Mouse (Mus musculus) kidney, embryonic 14.5 days (tissue): ENCODE results near the gene Dcst1. TPM values are rescaled to one million over a fixed set of nuclear protein-coding genes. Genes with fewer than 3 reads are reported as not detected.
A peak's percentile ranks its signal among the peaks of the same experiment; 100 is the strongest.

Experiments
- ATAC-seq: fragments of 200-750 bp; cut with Nextera tagmentation; 2 replicates; pipeline ENCODE4 v1.8.0; 2017; ENCODE audit warnings: moderate number of reproducible peaks, mild to moderate bottlenecking, moderate TSS enrichment, moderate library complexity; ENCODE audit not compliant: low FRiP score, low TSS enrichment
- H3K27ac ChIP-seq: fragments of 300-500 bp; sonication (generic); 2 replicates; pipeline ENCODE4 v1.5.1; 2014; ENCODE audit warnings: low read depth, mild to moderate bottlenecking, low read length, moderate library complexity, mixed read lengths
- H3K27me3 ChIP-seq: fragments of 300-500 bp; sonication (generic); 2 replicates; pipeline ENCODE4 v1.6.1; 2014; ENCODE audit warnings: mild to moderate bottlenecking, low read length; ENCODE audit not compliant: control insufficient read depth, insufficient read depth
- H3K36me3 ChIP-seq: fragments of 300-500 bp; sonication (generic); 2 replicates; pipeline ENCODE4 v1.6.1; 2014; ENCODE audit warnings: low read length, mixed read lengths; ENCODE audit not compliant: control insufficient read depth, insufficient read depth
- H3K4me1 ChIP-seq: fragments of 300-500 bp; sonication (generic); 2 replicates; pipeline ENCODE4 v1.6.1; 2014; ENCODE audit warnings: low read length, mixed read lengths; ENCODE audit not compliant: control insufficient read depth, insufficient read depth
- H3K4me2 ChIP-seq: fragments of 300-500 bp; sonication (generic); replicated peaks from 2 replicates; pipeline ENCODE4 v1.6.1; 2014; ENCODE audit warnings: low read depth, mild to moderate bottlenecking, low read length
- H3K4me3 ChIP-seq: fragments of 300-500 bp; sonication (generic); 2 replicates; pipeline ENCODE4 v1.5.1; 2014; ENCODE audit warnings: mild to moderate bottlenecking, low read length
- H3K9ac ChIP-seq: fragments of 300-500 bp; sonication (generic); 2 replicates; pipeline ENCODE4 v1.6.1; 2014; ENCODE audit warnings: low read depth, mild to moderate bottlenecking, low read length, moderate library complexity
- H3K9me3 ChIP-seq: fragments of 300-500 bp; sonication (generic); 2 replicates; pipeline ENCODE4 v1.6.1; 2016; ENCODE audit warnings: low read length; ENCODE audit not compliant: control insufficient read depth
- WGBS: fragments of 180-500 bp; shearing (Covaris S2); extraction: QIAGEN DNeasy Blood & Tissue Kit; methylation state at CpG from one replicate; pipeline ENCODE4 v1.1.7; 2014; 5-methylcytosine and 5-hydroxymethylcytosine counted together
- polyA plus RNA-seq: library from polyadenylated mRNA; unstranded; fragments of >200 nt; fragmentation: Nextera tagmentation; extraction: Ambion mirVana; gene quantifications from 2 replicates; pipeline ENCODE4 v1.2.1, GENCODE M21; 2014

The Dcst1 gene
- polyA plus RNA-seq, 1 experiment from 2014 or later, result 1.5 TPM

DNA sequence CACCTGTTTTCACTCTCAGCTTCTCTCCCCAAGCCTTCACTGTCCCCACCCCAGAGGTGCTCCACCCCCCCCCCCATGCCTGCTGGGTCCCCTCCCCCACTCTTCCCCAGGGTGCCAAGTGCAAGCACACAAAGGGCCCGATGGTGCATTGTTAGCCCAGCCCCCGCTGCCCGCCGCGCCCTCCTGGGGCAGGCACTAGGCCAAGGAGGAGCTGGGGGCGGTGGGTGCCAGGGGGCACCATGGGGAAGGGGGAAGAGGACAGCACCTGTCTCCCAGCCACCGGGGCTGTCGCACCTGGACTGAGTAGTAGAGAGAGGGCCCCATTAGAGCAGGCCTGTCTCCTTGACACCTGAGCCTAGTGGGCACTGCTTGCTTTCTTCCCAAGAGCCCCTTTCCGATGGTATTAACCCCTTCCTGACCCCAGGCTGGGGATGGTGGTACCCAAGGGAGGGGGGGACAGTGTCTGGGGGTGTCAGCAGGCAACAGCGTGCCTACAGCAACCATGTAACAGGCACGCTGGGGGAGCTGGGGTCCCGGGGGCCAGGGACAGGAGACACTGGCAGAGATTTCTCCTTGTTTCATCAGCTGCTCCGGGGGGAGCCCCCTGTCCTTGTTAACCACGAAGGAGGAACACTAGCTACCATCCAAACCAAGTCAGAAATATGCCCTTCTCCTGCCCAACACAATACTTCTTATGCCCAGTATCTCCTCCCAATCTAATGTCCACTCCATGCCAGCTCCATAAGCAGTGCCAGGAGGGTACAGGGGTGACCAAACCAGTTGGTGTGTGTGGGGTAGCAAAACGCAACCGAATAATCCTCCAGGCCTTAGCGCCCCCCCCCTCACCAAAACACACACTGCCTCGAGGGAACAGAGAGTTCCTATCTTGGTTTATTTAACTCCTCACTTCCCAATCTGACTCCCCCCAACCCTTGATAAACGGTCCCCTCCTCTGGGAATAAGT, 25.9 kb upstream of the Dcst1 start:
- H3K27ac ChIP-seq, result no peak overlapping the region
- 14% methylated on average over 19 of the region's 19 CpGs for WGBS

DNA sequence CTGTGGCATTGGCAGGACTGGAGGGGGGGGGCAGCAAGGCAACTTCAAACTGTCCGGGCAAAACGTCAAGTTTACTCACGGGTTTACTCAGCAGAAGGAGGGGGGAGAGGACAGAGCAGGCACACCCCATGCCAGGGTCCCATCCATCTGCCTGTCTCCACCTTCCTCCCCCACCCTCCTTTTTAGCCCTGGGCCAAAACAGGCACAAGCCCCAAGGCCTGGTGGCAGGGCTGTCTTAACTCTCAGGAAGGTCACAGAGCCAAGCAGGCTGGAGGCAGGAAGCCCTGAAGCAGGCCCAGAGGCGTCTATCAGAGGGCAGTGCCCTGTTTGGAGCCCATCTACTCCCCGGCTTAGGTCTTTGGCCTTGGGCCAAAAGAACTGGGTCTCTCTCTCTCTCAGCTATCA, 25.1 kb upstream of the Dcst1 start:
- 46% methylated on average over 5 of the region's 5 CpGs for WGBS
- Histone ChIP-seq H3K36me3 (no peaks in the 10 kb centered on the region), H3K4me2 (no peak overlapping the region), H3K27ac (no peak overlapping the region), H3K4me1 (peaks cover 39% of the 10 kb centered on the region), H3K9ac (no peak overlapping the region), H3K27me3 (no peaks in the 10 kb centered on the region), H3K4me3 (no peak overlapping the region), H3K9me3 (no peaks in the 10 kb centered on the region)
- no peak for ATAC-seq

More for the DNA sequence above, 25.9 kb upstream of the Dcst1 start:
- no peak for ATAC-seq
- H3K36me3 ChIP-seq, result no peaks in the 10 kb centered on the region
- peak overlapping the region; percentile 65 for H3K9ac ChIP-seq
- H3K27me3 ChIP-seq, result no peaks in the 10 kb centered on the region
- peak overlapping the region; percentile 99 for H3K4me2 ChIP-seq
- no peaks in the 10 kb centered on the region for H3K9me3 ChIP-seq
- H3K4me1 ChIP-seq, result peaks cover 41% of the 10 kb centered on the region
- H3K4me3 ChIP-seq, result peak overlapping the region; percentile 51

DNA sequence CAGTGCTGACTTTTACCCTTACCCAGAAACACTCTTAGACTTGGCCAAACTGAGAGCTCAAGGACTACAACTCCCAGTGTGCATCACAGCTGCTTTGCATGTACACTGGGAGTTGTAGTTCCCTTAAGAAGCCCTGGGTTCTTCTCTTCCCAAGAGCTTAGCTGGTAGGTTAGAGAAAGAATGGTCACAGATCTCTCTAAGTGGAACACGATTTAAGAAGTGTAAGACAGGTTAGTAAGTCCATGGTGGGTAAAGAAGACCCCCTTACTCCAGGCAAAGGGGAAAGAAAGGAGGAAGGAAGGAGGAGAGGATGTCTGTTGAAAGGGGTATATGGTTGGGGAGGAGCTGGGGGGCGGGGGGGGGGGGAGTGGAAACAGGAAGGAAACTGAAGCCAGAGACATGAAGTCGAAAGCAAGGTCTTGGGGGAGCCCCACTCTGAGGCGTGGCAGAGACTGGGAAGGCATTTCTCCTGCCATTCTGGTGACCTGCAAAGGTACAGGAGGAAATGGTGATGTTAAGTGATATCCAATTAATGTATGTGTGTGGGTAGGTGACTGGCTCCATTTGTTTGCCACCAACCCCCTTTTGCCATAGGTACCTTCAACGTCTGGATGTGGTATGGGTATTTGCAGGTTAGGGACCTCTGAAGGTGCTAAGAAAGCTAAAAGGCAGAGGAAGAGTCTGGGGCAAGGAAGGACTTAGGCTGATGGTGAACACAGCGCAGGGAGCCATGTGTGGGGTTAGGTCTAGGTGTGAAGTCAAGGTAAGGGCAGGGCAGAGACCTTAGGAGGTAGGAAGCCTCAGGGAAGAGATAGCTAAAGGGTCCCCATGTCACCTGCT, 24.1 kb upstream of the Dcst1 start:
- WGBS, result 54% methylated on average over 5 of the region's 6 CpGs
- Histone ChIP-seq H3K9ac (no peak overlapping the region), H3K4me2 (no peak overlapping the region), H3K27me3 (no peaks in the 10 kb centered on the region), H3K4me1 (peaks cover 40% of the 10 kb centered on the region), H3K4me3 (no peak overlapping the region), H3K36me3 (no peaks in the 10 kb centered on the region), H3K9me3 (no peaks in the 10 kb centered on the region), H3K27ac (no peak overlapping the region)
- no peak for ATAC-seq

DNA sequence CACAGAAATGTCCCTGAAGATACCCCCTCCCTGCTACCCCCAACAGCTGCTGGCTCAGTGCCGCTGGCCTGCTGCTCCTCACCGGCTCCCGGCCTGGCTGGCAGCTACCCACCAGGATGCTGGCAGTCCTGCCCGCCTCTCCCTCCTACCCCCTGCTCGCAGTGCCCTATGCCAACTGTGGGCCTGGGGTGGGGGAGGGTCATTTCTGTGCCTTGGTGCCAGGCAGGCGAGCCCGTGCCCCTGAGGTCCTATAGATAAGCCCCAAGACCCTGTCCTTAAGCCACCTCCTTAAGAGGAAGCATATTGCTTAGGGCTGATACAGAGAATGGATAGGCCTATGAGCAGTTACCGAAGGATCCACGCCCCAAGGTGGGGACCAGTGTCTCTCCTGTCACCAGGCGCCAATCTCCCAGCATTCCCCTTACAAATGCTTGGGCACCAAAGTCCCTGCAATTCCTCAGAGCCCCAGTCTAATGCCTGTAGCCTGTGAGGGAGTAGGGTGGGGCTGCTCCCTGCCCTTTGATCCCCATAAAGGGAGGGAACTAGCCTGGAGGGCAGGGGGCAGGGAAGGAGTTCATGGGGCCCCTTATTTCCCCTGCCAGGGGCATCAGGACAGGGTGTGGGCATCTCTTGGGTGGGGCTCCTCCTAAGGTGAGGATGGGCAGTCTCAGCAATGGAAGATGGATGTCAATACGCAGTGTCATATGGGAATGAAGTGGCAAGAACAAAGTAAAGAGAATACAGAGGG, 23.3 kb upstream of the Dcst1 start:
- WGBS, result 76% methylated on average over 11 of the region's 11 CpGs
- H3K36me3 ChIP-seq, result no peaks in the 10 kb centered on the region
- no peak overlapping the region for H3K27ac ChIP-seq
- no peak overlapping the region for H3K9ac ChIP-seq
- H3K4me3 ChIP-seq, result no peak overlapping the region
- no peak overlapping the region for H3K4me2 ChIP-seq
- peaks cover 40% of the 10 kb centered on the region for H3K4me1 ChIP-seq
- H3K9me3 ChIP-seq, result no peaks in the 10 kb centered on the region
- no peak for ATAC-seq
- no peaks in the 10 kb centered on the region for H3K27me3 ChIP-seq

DNA sequence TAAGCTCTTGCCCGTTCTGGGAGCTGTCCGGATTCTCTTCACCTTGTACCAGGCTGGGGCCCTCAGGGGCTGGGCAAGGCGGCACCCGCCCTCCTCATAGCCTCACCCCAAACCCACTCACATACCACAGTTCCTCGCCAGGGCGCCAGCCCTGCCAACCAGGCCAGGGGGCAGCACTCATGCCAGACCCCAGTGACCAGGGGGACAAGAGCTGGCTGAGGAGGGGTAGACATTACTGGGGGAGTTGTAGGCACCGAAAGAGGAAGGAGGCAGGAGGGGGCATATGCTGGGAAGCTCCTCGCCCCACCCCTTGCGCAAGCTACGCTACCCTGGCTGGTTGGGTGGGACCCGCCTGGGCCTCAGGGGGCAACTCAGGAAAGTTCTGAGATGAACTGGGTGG, 22.6 kb upstream of the Dcst1 start:
- H3K4me2 ChIP-seq, result no peak overlapping the region
- H3K27me3 ChIP-seq, result no peaks in the 10 kb centered on the region
- 81% methylated on average over 11 of the region's 11 CpGs for WGBS
- H3K9ac ChIP-seq, result no peak overlapping the region
- H3K4me3 ChIP-seq, result no peak overlapping the region
- no peak overlapping the region for H3K27ac ChIP-seq
- no peaks in the 10 kb centered on the region for H3K9me3 ChIP-seq
- peaks cover 40% of the 10 kb centered on the region for H3K4me1 ChIP-seq
- no peaks in the 10 kb centered on the region for H3K36me3 ChIP-seq
- ATAC-seq, result no peak

DNA sequence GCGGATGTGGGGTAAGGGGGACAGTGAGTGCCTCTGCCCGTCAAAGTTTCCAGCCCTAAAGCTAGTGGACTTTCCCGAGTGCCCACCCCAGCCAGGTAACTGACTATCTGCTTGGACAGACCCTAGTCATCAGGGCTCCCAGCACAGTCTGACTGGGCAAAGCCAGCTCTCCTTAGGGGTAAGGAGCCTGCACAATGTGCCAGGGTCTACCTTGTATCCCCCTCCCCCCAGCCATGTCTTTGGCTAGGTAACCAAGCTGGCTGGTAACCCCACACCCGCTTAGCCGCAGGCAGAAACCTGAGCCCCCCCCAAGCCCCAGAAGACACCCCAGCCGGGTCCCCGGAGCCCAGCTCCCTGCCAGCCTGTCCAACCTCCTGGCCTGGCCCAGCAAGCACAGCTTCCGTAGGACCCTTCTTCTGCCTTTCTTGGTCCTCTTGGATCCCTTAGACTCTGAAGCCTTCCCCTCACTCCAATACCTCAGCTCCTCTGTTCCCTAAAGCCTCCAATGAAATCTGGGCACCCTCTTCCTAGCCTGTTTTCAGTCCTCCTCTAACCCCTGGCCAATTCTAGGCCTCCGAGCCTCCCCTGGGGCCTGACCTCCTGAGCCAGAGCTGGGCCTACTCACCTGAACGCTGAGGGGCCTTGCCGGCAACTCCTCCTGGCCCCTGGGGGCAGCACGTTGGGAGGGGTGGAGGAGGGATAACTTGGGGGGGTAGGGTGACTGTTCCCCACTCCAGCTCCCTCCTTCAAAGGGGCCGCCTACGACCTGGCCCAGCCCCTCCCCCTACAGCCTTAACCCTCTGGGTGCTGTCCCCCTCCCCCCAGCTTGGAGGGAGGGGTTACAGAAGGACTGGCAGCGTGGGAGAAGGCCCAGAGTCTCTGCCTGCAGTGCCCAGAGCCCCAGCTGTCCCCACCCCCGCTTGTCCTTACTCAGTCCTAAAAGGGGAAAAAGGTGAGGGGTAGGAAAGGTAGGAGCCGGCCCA, 21.7 kb upstream of the Dcst1 start:
- H3K36me3 ChIP-seq, result no peaks in the 10 kb centered on the region
- H3K9me3 ChIP-seq, result no peaks in the 10 kb centered on the region
- 41% methylated on average over 17 of the region's 17 CpGs for WGBS
- H3K4me3 ChIP-seq, result no peak overlapping the region
- H3K4me2 ChIP-seq, result no peak overlapping the region
- peak overlapping the region; percentile 28; the same call in 1 of the 2 replicates for H3K9ac ChIP-seq
- H3K27me3 ChIP-seq, result no peaks in the 10 kb centered on the region
- H3K4me1 ChIP-seq, result peaks cover 39% of the 10 kb centered on the region
- no peak overlapping the region for H3K27ac ChIP-seq
- ATAC-seq, result no peak

DNA sequence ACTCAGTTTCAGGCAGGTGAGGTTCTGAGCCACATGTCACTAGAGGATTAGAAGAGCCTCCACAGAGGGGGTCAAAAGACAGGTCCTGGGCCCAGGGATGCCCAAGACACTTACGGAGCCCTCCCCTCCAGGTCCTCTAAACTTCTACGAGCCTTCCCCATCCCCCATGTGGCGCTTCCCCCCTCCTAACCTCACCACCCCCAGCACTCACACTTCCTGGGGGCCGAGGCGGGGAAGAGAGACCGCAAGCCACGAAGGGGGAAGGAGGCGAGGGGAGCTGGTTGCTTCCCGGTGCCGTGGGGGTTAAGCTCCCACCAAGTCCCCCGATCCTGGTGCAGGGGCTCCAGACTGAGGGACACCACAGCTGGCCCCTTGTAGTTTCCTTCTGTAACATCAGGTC, 20.4 kb upstream of the Dcst1 start:
- Histone ChIP-seq H3K4me2 (no peak overlapping the region), H3K4me3 (no peak overlapping the region), H3K36me3 (no peaks in the 10 kb centered on the region; the same call in 1 of the 2 replicates), H3K9ac (no peak overlapping the region), H3K9me3 (no peaks in the 10 kb centered on the region), H3K4me1 (peaks cover 27% of the 10 kb centered on the region), H3K27me3 (no peaks in the 10 kb centered on the region), H3K27ac (no peak overlapping the region)
- 50% methylated on average over 11 of the region's 11 CpGs for whole genome bisulfite sequencing
- no peak for ATAC-seq
